Comparison of ENCODE assay signal across 15 mouse cellular contexts in genomic region chr12:16753555-16753954, GRCm38 (mm10). TPM values are rescaled to one million over a fixed set of nuclear protein-coding genes. Genes with fewer than 3 reads are reported as not detected.
DNase-seq lines count a peak whose midpoint lies in the region; ATAC-seq lines count a peak whose summit lies in the region.
"Had no signal": no experiment of that assay in that cellular context is flagged by ENCODE, and none has a peak within 500 bp of the region (broad histone marks: within the 10 kb centered on the region; RNA-seq: fewer than 3 reads in every experiment).

No protein-coding gene starts in this region.

- no peaks in the 10 kb centered on the region for H3K27me3 ChIP-seq in hindbrain, embryonic 10.5 days (ENCODE audit: insufficient read depth, poor library complexity, severe bottlenecking)
- H3K27me3 ChIP-seq in hindbrain, embryonic 14.5 days (ENCODE audit: control insufficient read depth, insufficient read depth, low read length) = no peaks in the 10 kb centered on the region
- H3K27me3 ChIP-seq in liver, embryonic 12.5 days (replicated peaks) = no peaks in the 10 kb centered on the region
- no peaks in the 10 kb centered on the region for H3K27me3 ChIP-seq in liver, embryonic 11.5 days (replicated peaks; ENCODE audit: control insufficient read depth, insufficient read depth, low read length)
- no peaks in the 10 kb centered on the region for H3K27me3 ChIP-seq in neural tube, embryonic 14.5 days (ENCODE audit: control insufficient read depth, insufficient read depth, low read length)
- no peaks in the 10 kb centered on the region for H3K27me3 ChIP-seq in neural tube, embryonic 15.5 days (replicated peaks)
- H3K27me3 ChIP-seq: heart, embryonic 13.5 days; stomach, embryonic 15.5 days had no signal

- no peak for DNase-seq in hindbrain, embryonic 10.5 days (ENCODE audit: low spot score)
- DNase-seq in hindbrain, embryonic 14.5 days (ENCODE audit: low spot score) = no peak
- DNase-seq in liver, embryonic 11.5 days (ENCODE audit: low spot score) = no peak
- no peak for DNase-seq in spleen, adult 18-20 months
- DNase-seq: cerebellum, adult 11-12 months; right cerebral cortex, postnatal 25 days had no signal

- peaks cover 52% of the 10 kb centered on the region for H3K4me1 ChIP-seq in hindbrain, embryonic 10.5 days (replicated peaks)
- peaks cover 6% of the 10 kb centered on the region; the same call in 1 of the 2 replicates for H3K4me1 ChIP-seq in hindbrain, embryonic 14.5 days (replicated peaks; ENCODE audit: control insufficient read depth, insufficient read depth, low read length)
- H3K4me1 ChIP-seq in liver, embryonic 12.5 days = no peaks in the 10 kb centered on the region
- no peaks in the 10 kb centered on the region; the same call in 1 of the 2 replicates for H3K4me1 ChIP-seq in liver, embryonic 11.5 days (replicated peaks; ENCODE audit: control insufficient read depth, insufficient read depth, low read length)
- no peaks in the 10 kb centered on the region for H3K4me1 ChIP-seq in neural tube, embryonic 14.5 days (ENCODE audit: control insufficient read depth, insufficient read depth, low read length)
- H3K4me1 ChIP-seq in neural tube, embryonic 15.5 days = peaks cover 13% of the 10 kb centered on the region
- H3K4me1 ChIP-seq: stomach, embryonic 15.5 days had no signal

- H3K27ac ChIP-seq in hindbrain, embryonic 10.5 days = peak overlapping the region; percentile 77; the same call in 1 of the 2 replicates
- no peak overlapping the region for H3K27ac ChIP-seq in hindbrain, embryonic 14.5 days
- no peak overlapping the region for H3K27ac ChIP-seq in liver, embryonic 12.5 days
- H3K27ac ChIP-seq in liver, embryonic 11.5 days (ENCODE audit: low read depth, low read length) = no peak overlapping the region
- no peak overlapping the region for H3K27ac ChIP-seq in neural tube, embryonic 14.5 days (ENCODE audit: low read depth, low read length)
- H3K27ac ChIP-seq in neural tube, embryonic 15.5 days (replicated peaks) = no peak overlapping the region
- H3K27ac ChIP-seq: gastrocnemius, adult 2 months; heart, embryonic 13.5 days; liver, embryonic 14.5 days; stomach, embryonic 15.5 days had no signal

- H3K4me3 ChIP-seq in hindbrain, embryonic 10.5 days = no peak overlapping the region
- no peak overlapping the region for H3K4me3 ChIP-seq in hindbrain, embryonic 14.5 days (replicated peaks; ENCODE audit: low read length)
- H3K4me3 ChIP-seq in liver, embryonic 12.5 days = no peak overlapping the region
- H3K4me3 ChIP-seq in liver, embryonic 11.5 days (ENCODE audit: low read depth, low read length) = no peak overlapping the region
- no peak overlapping the region for H3K4me3 ChIP-seq in neural tube, embryonic 14.5 days (ENCODE audit: low read depth, low read length)
- no peak overlapping the region for H3K4me3 ChIP-seq in neural tube, embryonic 15.5 days (replicated peaks)
- H3K4me3 ChIP-seq: gastrocnemius, adult 2 months; heart, embryonic 13.5 days; myocyte; stomach, embryonic 15.5 days had no signal

- WGBS in hindbrain, embryonic 10.5 days = 85% methylated on average over 9 of the region's 9 CpGs
- WGBS in hindbrain, embryonic 14.5 days = 81% methylated on average over 9 of the region's 9 CpGs
- WGBS in liver, embryonic 12.5 days (ENCODE audit: insufficient replicate concordance) = 71% methylated on average over 9 of the region's 9 CpGs
- 81% methylated on average over 9 of the region's 9 CpGs for whole genome bisulfite sequencing in liver, embryonic 11.5 days
- 57% methylated on average over 9 of the region's 9 CpGs for WGBS in neural tube, embryonic 14.5 days
- WGBS in neural tube, embryonic 15.5 days = 61% methylated on average over 9 of the region's 9 CpGs

- no peak overlapping the region for H3K9ac ChIP-seq in hindbrain, embryonic 14.5 days
- no peak overlapping the region for H3K9ac ChIP-seq in liver, embryonic 12.5 days
- no peak overlapping the region for H3K9ac ChIP-seq in liver, embryonic 11.5 days (ENCODE audit: low read depth, low read length)
- H3K9ac ChIP-seq in neural tube, embryonic 14.5 days (replicated peaks; ENCODE audit: low read depth, low read length) = no peak overlapping the region
- H3K9ac ChIP-seq in neural tube, embryonic 15.5 days (replicated peaks) = no peak overlapping the region
- H3K9ac ChIP-seq: heart, embryonic 13.5 days; liver, embryonic 14.5 days; stomach, embryonic 15.5 days had no signal

- peaks cover 47% of the 10 kb centered on the region for H3K36me3 ChIP-seq in hindbrain, embryonic 10.5 days
- H3K36me3 ChIP-seq in hindbrain, embryonic 14.5 days (replicated peaks; ENCODE audit: control insufficient read depth, insufficient read depth) = no peaks in the 10 kb centered on the region
- no peaks in the 10 kb centered on the region for H3K36me3 ChIP-seq in liver, embryonic 12.5 days
- no peaks in the 10 kb centered on the region for H3K36me3 ChIP-seq in liver, embryonic 11.5 days (ENCODE audit: control insufficient read depth, insufficient read depth, low read length)
- H3K36me3 ChIP-seq in neural tube, embryonic 14.5 days (ENCODE audit: control insufficient read depth, insufficient read depth, low read length) = no peaks in the 10 kb centered on the region
- no peaks in the 10 kb centered on the region for H3K36me3 ChIP-seq in neural tube, embryonic 15.5 days
- H3K36me3 ChIP-seq: heart, embryonic 13.5 days; stomach, embryonic 15.5 days had no signal

- H3K9me3 ChIP-seq in hindbrain, embryonic 10.5 days = no peaks in the 10 kb centered on the region
- H3K9me3 ChIP-seq in hindbrain, embryonic 14.5 days (ENCODE audit: control insufficient read depth, low read length) = no peaks in the 10 kb centered on the region
- no peaks in the 10 kb centered on the region for H3K9me3 ChIP-seq in liver, embryonic 12.5 days (replicated peaks)
- H3K9me3 ChIP-seq in liver, embryonic 11.5 days (ENCODE audit: control insufficient read depth, low read length) = no peaks in the 10 kb centered on the region
- H3K9me3 ChIP-seq in neural tube, embryonic 14.5 days (ENCODE audit: control insufficient read depth, low read length) = no peaks in the 10 kb centered on the region
- no peaks in the 10 kb centered on the region for H3K9me3 ChIP-seq in neural tube, embryonic 15.5 days (replicated peaks)
- H3K9me3 ChIP-seq: heart, embryonic 13.5 days; stomach, embryonic 15.5 days had no signal

- H3K4me2 ChIP-seq in hindbrain, embryonic 14.5 days (replicated peaks) = no peak overlapping the region
- H3K4me2 ChIP-seq in liver, embryonic 12.5 days = no peak overlapping the region
- H3K4me2 ChIP-seq in liver, embryonic 11.5 days = no peak overlapping the region
- no peak overlapping the region for H3K4me2 ChIP-seq in neural tube, embryonic 14.5 days (ENCODE audit: low read depth, low read length)
- H3K4me2 ChIP-seq in neural tube, embryonic 15.5 days = no peak overlapping the region
- H3K4me2 ChIP-seq: stomach, embryonic 15.5 days had no signal

- ATAC-seq in hindbrain, embryonic 14.5 days (ENCODE audit: low FRiP score) = no peak
- 0 out of 2 replicates have a peak, but pooled peaks have one; percentile 18 for ATAC-seq in liver, embryonic 12.5 days
- no peak for ATAC-seq in liver, embryonic 11.5 days (replicated peaks; ENCODE audit: low FRiP score)
- 0 out of 2 replicates have a peak, but pooled peaks have one; percentile 28 for ATAC-seq in neural tube, embryonic 14.5 days (ENCODE audit: low read depth)
- ATAC-seq in neural tube, embryonic 15.5 days (ENCODE audit: low FRiP score) = no peak
- ATAC-seq: inflammation-experienced regulatory T-cells, adult 6 months had no signal

RNA-seq across cellular contexts. Expression of gene Greb1, which starts 47.1 kb away (rescaled TPM):
- polyA plus RNA-seq in hindbrain, embryonic 10.5 days (2016; fragmentation: Nextera tagmentation; extraction: Ambion mirVana) = 19.0 and 28.1 TPM in 2 replicates
- 0.88 and 1.4 TPM in 2 replicates for polyA plus RNA-seq in hindbrain, embryonic 14.5 days (2014; fragmentation: Nextera tagmentation; extraction: Ambion mirVana)
- 1.7 and 1.9 TPM in 2 replicates for polyA plus RNA-seq in liver, embryonic 12.5 days (2016; fragmentation: Nextera tagmentation; extraction: Ambion mirVana)
- 4.3 and 5.5 TPM in 2 replicates for polyA plus RNA-seq in liver, embryonic 11.5 days (2014; fragmentation: Nextera tagmentation; extraction: Ambion mirVana)
- polyA plus RNA-seq in neural tube, embryonic 14.5 days (2014; fragmentation: Nextera tagmentation; extraction: Ambion mirVana) = 1.3 and 1.8 TPM in 2 replicates
- 0.67 and 1.9 TPM in 2 replicates for polyA plus RNA-seq in neural tube, embryonic 15.5 days (2015; fragmentation: Nextera tagmentation; extraction: Ambion mirVana)

RNA-seq across cellular contexts. Expression of gene E2f6, which starts 57.2 kb away (rescaled TPM):
- polyA plus RNA-seq in hindbrain, embryonic 10.5 days (2016; fragmentation: Nextera tagmentation; extraction: Ambion mirVana) = 65.4 TPM in 2 replicates
- 32.5 and 36.2 TPM in 2 replicates for polyA plus RNA-seq in hindbrain, embryonic 14.5 days (2014; fragmentation: Nextera tagmentation; extraction: Ambion mirVana)
- polyA plus RNA-seq in liver, embryonic 12.5 days (2016; fragmentation: Nextera tagmentation; extraction: Ambion mirVana) = 39.8 TPM in 2 replicates
- 42.7 and 49.0 TPM in 2 replicates for polyA plus RNA-seq in liver, embryonic 11.5 days (2014; fragmentation: Nextera tagmentation; extraction: Ambion mirVana)
- polyA plus RNA-seq in neural tube, embryonic 14.5 days (2014; fragmentation: Nextera tagmentation; extraction: Ambion mirVana) = 28.7 and 32.9 TPM in 2 replicates
- 26.3 and 31.2 TPM in 2 replicates for polyA plus RNA-seq in neural tube, embryonic 15.5 days (2015; fragmentation: Nextera tagmentation; extraction: Ambion mirVana)

Comparison
In these comparisons a context has a peak if more than half of its experiments do, and no peak if none do; other contexts are left out.
1. ATAC-seq: peak in liver, embryonic 12.5 days (single experiment) and neural tube, embryonic 14.5 days (single experiment); none in hindbrain, embryonic 14.5 days (single experiment), liver, embryonic 11.5 days (single experiment) and neural tube, embryonic 15.5 days (single experiment).